Mouse (Mus musculus) ES-E14 (cell line): ENCODE measurements at regions not wholly inside any gene's neighbourhood (a gene's known extent, or its start where the extent isn't known, plus 50 kb on each side); places are given as distances from the start of the nearest gene placed in this dataset.
A peak's percentile ranks its signal among the peaks of the same experiment; 100 is the strongest.

Source experiments
- DNase-seq: peaks from one replicate; pipeline ENCODE4 v3.0.0-alpha.2; 2013; ENCODE audit warnings: low read depth, low spot score
- H3K27ac ChIP-seq: 2 replicates; pipeline ENCODE4 v1.5.1; 2012; ENCODE audit warnings: low read depth, mild to moderate bottlenecking, low read length, moderate library complexity, mixed read lengths; ENCODE audit not compliant: poor library complexity, insufficient read depth, severe bottlenecking
- H3K36me3 ChIP-seq: 2 replicates; pipeline ENCODE4 v1.6.1; 2012; ENCODE audit warnings: mild to moderate bottlenecking, low read length, moderate library complexity, mixed read lengths; ENCODE audit not compliant: control insufficient read depth, poor library complexity, insufficient read depth, severe bottlenecking
- H3K4me1 ChIP-seq, 2 experiments: fragments of 150-350 bp in 1 of 2; sonication (generic) in 1 of 2; 2 replicates each; pipeline ENCODE4 v1.6.1; 2012; ENCODE audit warnings: low read length in 2 of 2, mild to moderate bottlenecking in 1 of 2, mixed read lengths in 1 of 2; ENCODE audit not compliant: control insufficient read depth in 2 of 2, insufficient read depth in 2 of 2, poor library complexity in 1 of 2
- H3K4me3 ChIP-seq, 2 experiments: fragments of 150-350 bp in 1 of 2; sonication (generic) in 1 of 2; 2 replicates each; pipeline ENCODE4 v1.5.1; 2012; ENCODE audit warnings: low read length in 2 of 2, low read depth in 1 of 2, mild to moderate bottlenecking in 1 of 2, mixed read lengths in 1 of 2; ENCODE audit not compliant: insufficient read depth in 1 of 2, poor library complexity in 1 of 2, severe bottlenecking in 1 of 2
- H3K9ac ChIP-seq: 2 replicates; pipeline ENCODE4 v1.6.1; 2012; ENCODE audit warnings: low read depth, mild to moderate bottlenecking, low read length, mixed read lengths; ENCODE audit not compliant: poor library complexity, insufficient read depth, severe bottlenecking
- H3K9me3 ChIP-seq: fragments of 150-350 bp; sonication (generic); 2 replicates; pipeline ENCODE4 v1.6.1; 2012; ENCODE audit warnings: low read depth, mild to moderate bottlenecking, low read length; ENCODE audit not compliant: control insufficient read depth, insufficient read depth
- CHD2 ChIP-seq: IDR thresholded peaks from 2 replicates; pipeline ENCODE4 v1.6.1; 2014; ENCODE audit warnings: mild to moderate bottlenecking, low read depth, low read length, inconsistent platforms
- HCFC1 ChIP-seq: IDR thresholded peaks from 2 replicates; pipeline ENCODE4 v1.6.1; 2012; ENCODE audit warnings: low read length, inconsistent platforms, borderline replicate concordance; ENCODE audit not compliant: insufficient read depth
- MAFK ChIP-seq: IDR thresholded peaks from 2 replicates; pipeline ENCODE4 v1.6.1; 2014; ENCODE audit warnings: mild to moderate bottlenecking, low read depth, low read length, inconsistent platforms; ENCODE audit not compliant: insufficient read depth
- ZC3H11A ChIP-seq: IDR thresholded peaks from 2 replicates; pipeline ENCODE4 v1.6.1; 2012; ENCODE audit warnings: low read depth, mild to moderate bottlenecking, inconsistent platforms, low read length, borderline replicate concordance
- ZNF384 ChIP-seq: IDR thresholded peaks from 2 replicates; pipeline ENCODE4 v1.6.1; 2012; ENCODE audit warnings: low read depth, low read length, inconsistent platforms
- in situ Hi-C, 2 experiments: fragments of 600-800 bp; cut with MboI; formaldehyde crosslinking; loops; one replicate each; pipeline ENCODE4 v1.15.1; 2025; ENCODE audit warnings: low sequenced_read_pairs in 2 of 2, inconsistent platforms in 1 of 2; ENCODE audit not compliant: unreplicated experiment in 2 of 2

- Histone ChIP-seq H3K27ac (no peak overlapping the region), H3K9ac (0 out of 2 replicates have a peak overlapping the region, but pooled peaks have one; percentile 12), H3K9me3 (no peaks in the 10 kb centered on the region), H3K36me3 (no peaks in the 10 kb centered on the region), H3K4me3 (peak overlapping the region; percentile 10 to 34; a peak in 3 of 4 replicates), H3K4me1 (peaks cover 0 to 10% of the 10 kb centered on the region in 2 experiments; a peak in 2 of 4 replicates)
- TF ChIP-seq ZC3H11A, result no peak
- TF ChIP-seq ZNF384, result no peak
- no peak for TF ChIP-seq HCFC1
- TF ChIP-seq CHD2, result no peak
- no peak for TF ChIP-seq MAFK
- in situ Hi-C loops, result no loop called here
- DNase-seq, result no peak
Observed at GRCm38 (mm10) chr5:64679996-64680625, 123.1 kb upstream of the Klf3 start.

GRCm38 (mm10) chr5:64681161-64681560 is 122.0 kb upstream of the Klf3 start:
- in situ Hi-C loops, result no loop called here
- no peak overlapping the region for H3K27ac ChIP-seq
- H3K36me3 ChIP-seq, result no peaks in the 10 kb centered on the region
- no peaks in the 10 kb centered on the region for H3K9me3 ChIP-seq
- H3K4me3 ChIP-seq, result no peak overlapping the region
- TF ChIP-seq MAFK (no peak), CHD2 (no peak), HCFC1 (no peak), ZC3H11A (no peak), ZNF384 (no peak)
- no peak for DNase-seq
- no peak overlapping the region for H3K9ac ChIP-seq
- H3K4me1 ChIP-seq, result peaks cover 0 to 10% of the 10 kb centered on the region in 2 experiments; a peak in 2 of 4 replicates

- peaks cover 0 to 10% of the 10 kb centered on the region in 2 experiments; a peak in 2 of 4 replicates for H3K4me1 ChIP-seq
- in situ Hi-C loops, result no loop called here
- DNase-seq, result no peak
- no peak overlapping the region for H3K4me3 ChIP-seq
- no peak overlapping the region for H3K9ac ChIP-seq
- H3K27ac ChIP-seq, result no peak overlapping the region
- H3K36me3 ChIP-seq, result no peaks in the 10 kb centered on the region
- TF ChIP-seq MAFK (no peak), ZC3H11A (no peak), HCFC1 (no peak), ZNF384 (no peak), CHD2 (no peak)
- no peaks in the 10 kb centered on the region for H3K9me3 ChIP-seq
Observed at GRCm38 (mm10) chr5:64682326-64682845, 120.8 kb upstream of the Klf3 start.

GRCm38 (mm10) chr5:64683419-64683818 is 119.8 kb upstream of the Klf3 start:
- no peak for TF ChIP-seq ZNF384
- TF ChIP-seq HCFC1, result 0 out of 2 replicates have a peak, but pooled peaks have one; percentile 46
- Histone ChIP-seq H3K9ac (no peak overlapping the region), H3K4me1 (peaks cover 0 to 10% of the 10 kb centered on the region in 2 experiments; a peak in 2 of 4 replicates), H3K4me3 (no peak overlapping the region), H3K9me3 (no peaks in the 10 kb centered on the region), H3K36me3 (no peaks in the 10 kb centered on the region), H3K27ac (no peak overlapping the region)
- in situ Hi-C loops, result no loop called here
- DNase-seq, result no peak
